Mouse (Mus musculus) hematopoietic stem cell, adult 5-6 weeks (primary cell): ENCODE measurements around the gene Lrrc1. TPM values are rescaled to one million over a fixed set of nuclear protein-coding genes. Genes with fewer than 3 reads are reported as not detected.

Experiments used
- ATAC-seq, 2 experiments: fragments of 125-278 bp in 1 of 2; replicated peaks in 1 of 2; 2 replicates each; pipeline ENCODE4 v1.8.0; 2016 to 2017; ENCODE audit warnings: inconsistent platforms in 2 of 2, mild to moderate bottlenecking in 2 of 2, moderate number of reproducible peaks in 2 of 2, low read depth in 1 of 2, moderate TSS enrichment in 1 of 2; ENCODE audit not compliant: low FRiP score in 2 of 2, poor library complexity in 2 of 2, severe bottlenecking in 2 of 2, insufficient read depth in 1 of 2, low TSS enrichment in 1 of 2
- total RNA-seq: library from RNA; stranded (forward); fragments of 172-1452, 232-1000 nt; gene quantifications from 2 replicates; pipeline ENCODE4 v1.2.3, GENCODE M21; 2017

Gene Lrrc1
- total RNA-seq, 1 experiment from 2014 or later: 24.4 TPM

- ATAC-seq: no peak
Measured at GRCm38 (mm10) chr9:77455439-77456168, 89.1 kb downstream of the Lrrc1 start.

- no peak for ATAC-seq
Measured at GRCm38 (mm10) chr9:77452046-77452807, 92.4 kb downstream of the Lrrc1 start.

GRCm38 (mm10) chr9:77450447-77450846 lies 94.2 kb downstream of the Lrrc1 start:
- ATAC-seq: peak; percentile 53 to 54; a peak in 2 of 4 replicates

GRCm38 (mm10) chr9:77444876-77445275 lies 99.8 kb downstream of the Lrrc1 start:
- no peak for ATAC-seq

GRCm38 (mm10) chr9:77439371-77439770 lies 105.3 kb downstream of the Lrrc1 start:
- no peak for ATAC-seq

- ATAC-seq: no peak
Measured at GRCm38 (mm10) chr9:77438836-77439271, 105.8 kb downstream of the Lrrc1 start.

GRCm38 (mm10) chr9:77437131-77437530 lies 107.5 kb downstream of the Lrrc1 start:
- no peak for ATAC-seq

GRCm38 (mm10) chr9:77434965-77435364 lies 109.7 kb downstream of the Lrrc1 start:
- ATAC-seq: no peak

- no peak for ATAC-seq
Measured at GRCm38 (mm10) chr9:77433476-77433875, 111.2 kb downstream of the Lrrc1 start.

- no peak for ATAC-seq
Measured at GRCm38 (mm10) chr9:77432030-77432429, 112.6 kb downstream of the Lrrc1 start.

- no peak for ATAC-seq
Measured at GRCm38 (mm10) chr9:77430413-77431087, 114.1 kb downstream of the Lrrc1 start.

- no peak; a peak in 2 of 4 replicates for ATAC-seq
Measured at GRCm38 (mm10) chr9:77429230-77430015, 115.2 kb downstream of the Lrrc1 start.

GRCm38 (mm10) chr9:77428748-77429140 lies 115.9 kb downstream of the Lrrc1 start:
- no peak for ATAC-seq

GRCm38 (mm10) chr9:77428115-77428747 lies 116.4 kb downstream of the Lrrc1 start:
- ATAC-seq: peak in 1 of 2 experiments; percentile 46; a peak in 2 of 4 replicates

GRCm38 (mm10) chr9:77427292-77428114 lies 117.2 kb downstream of the Lrrc1 start:
- ATAC-seq: peak in 1 of 2 experiments; percentile 13; a peak in 3 of 4 replicates

- no peak for ATAC-seq
Measured at GRCm38 (mm10) chr9:77426110-77426509, 118.6 kb downstream of the Lrrc1 start.
